Mouse (Mus musculus): Measurements from ENCODE around the gene Spaca7.

DNA sequence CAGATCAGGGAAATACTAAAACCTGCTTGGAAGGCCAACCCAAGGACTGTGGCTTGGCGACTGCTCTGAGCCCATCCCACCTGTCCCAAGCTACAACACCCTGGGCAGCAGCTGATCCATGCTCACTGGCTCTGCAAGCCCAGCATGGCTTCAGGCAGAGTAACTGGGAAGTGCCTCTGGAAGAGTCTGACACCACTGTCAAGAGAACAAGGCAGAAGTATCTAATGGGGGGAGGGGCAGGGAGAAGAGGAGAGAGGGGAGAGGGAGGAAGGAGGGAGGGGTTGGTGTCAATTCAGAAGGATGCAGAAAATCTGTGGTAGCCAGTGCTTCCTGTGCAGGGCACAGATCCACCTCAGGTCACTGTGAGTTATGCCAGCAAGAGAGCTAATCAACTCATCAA is 48.5 kb upstream of the Spaca7 start:
- TF ChIP-seq CTCF (IDR thresholded peaks at IDR 0.05; ENCODE audit: control insufficient read depth, insufficient read depth, insufficient read length) (no peak), MAX (IDR thresholded peaks at IDR 0.05) (no peak)
